Mouse (Mus musculus) urinary bladder, adult 18-20 months (tissue): ENCODE data around the gene Cdc20b.

Experiments
- DNase-seq, 2 experiments: peaks; one replicate each; pipeline ENCODE4 v3.0.0; 2022; ENCODE audit warnings: low spot score in 2 of 2, mixed read lengths in 2 of 2

Gene Cdc20b

DNA sequence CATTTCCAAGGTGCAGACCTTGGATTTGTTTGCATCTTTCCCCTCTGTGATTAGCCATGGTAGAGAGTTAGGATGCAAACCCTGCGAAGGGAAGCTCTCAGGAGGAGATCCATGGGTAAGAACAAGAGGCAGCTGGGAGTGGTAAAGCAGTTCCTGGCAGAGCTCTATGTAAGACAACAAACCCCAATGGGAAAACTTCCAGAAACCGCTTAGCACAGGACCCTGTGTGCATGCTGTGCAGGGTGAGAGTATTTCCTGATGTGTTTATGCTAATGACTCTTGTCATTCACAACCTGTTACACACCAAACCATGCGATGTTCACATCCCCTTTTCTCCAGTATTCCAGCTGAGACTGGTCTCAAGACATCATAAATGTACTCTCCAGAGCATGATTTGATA is 62.1 kb downstream of the Cdc20b start:
- no peak for DNase-seq

DNA sequence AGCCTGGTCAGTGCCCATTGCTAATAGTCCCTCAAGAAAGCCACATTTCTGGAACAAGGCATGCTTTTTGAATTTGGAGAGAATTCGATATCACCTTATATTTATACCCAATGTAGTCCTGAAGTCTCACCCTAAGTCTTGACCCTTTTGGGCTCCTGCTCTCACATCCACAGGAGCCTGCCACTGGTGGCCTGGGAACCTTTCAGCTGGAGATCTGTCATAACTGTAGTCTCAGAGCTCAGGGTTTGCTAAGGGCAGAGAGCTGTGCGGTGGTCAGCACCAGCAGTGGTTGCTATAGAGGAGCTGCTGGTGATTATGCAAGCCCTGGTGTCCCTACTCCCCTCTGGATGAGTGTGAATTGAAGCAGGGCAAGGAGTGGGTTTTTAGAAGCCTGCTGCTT is 63.5 kb downstream of the Cdc20b start:
- DNase-seq: no peak

DNA sequence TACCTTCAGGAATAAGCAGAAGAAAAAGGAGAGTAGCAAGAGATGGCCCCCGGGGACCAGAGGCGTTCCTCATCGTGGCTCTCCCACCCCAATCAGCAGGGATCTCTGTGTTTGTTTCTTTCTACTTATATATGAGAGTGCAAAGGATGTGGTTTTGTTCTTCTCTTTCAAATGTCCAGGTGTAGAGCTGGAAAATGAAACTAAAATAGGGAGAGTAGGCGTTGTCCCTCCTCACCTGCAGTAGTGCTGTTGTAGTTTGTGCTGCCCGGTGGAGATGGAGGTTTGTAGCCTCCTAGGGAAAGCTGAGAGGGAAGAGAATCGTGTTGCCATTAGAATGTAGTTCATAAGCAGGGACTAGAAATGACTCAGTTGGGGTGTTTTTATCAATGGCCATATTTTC is 66.0 kb downstream of the Cdc20b start, which contains the start of gene Gzma:
Gene Gzma (minus strand): TSS at position 103 of the 400 bp plus-strand sequence.
- DNase-seq: no peak

DNA sequence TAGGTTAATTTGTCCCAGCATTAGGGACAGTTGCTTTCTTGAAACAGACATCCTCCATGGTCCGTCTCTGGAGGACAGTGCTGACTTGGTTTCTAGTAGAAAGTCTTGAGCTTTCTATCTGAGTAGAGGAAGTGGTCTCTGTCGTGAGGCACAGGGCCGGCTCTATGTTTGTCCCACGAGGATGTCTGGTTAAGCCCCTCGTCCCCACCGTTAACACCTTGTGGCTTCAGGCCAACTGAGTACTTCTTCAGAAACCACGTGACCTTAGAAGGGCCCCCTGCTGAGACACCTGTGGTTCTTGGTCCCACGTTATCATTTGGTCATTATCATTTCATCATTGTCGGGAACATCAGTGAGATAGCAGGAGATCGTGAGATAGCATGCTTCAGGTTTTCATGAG is 66.9 kb downstream of the Cdc20b start:
- no peak for DNase-seq

DNA sequence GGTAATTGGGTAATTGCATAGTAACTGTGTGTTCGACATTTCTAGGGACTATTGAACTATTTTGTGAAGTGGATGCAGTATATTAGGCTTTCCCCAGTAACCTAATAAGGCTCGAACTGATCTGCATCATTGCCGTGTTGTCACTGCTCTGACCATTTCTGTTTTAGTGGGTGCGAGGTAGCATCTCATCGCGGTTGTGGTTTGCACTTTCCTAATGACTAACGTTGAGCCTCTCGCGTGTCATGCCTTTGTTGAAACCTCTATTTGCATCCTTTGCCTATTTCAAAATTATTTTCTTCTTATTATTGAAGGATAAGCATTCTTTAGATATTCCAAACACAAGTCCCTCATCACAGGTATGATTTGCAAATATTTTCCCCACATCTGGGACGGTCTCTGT is 69.8 kb downstream of the Cdc20b start:
- no peak for DNase-seq

DNA sequence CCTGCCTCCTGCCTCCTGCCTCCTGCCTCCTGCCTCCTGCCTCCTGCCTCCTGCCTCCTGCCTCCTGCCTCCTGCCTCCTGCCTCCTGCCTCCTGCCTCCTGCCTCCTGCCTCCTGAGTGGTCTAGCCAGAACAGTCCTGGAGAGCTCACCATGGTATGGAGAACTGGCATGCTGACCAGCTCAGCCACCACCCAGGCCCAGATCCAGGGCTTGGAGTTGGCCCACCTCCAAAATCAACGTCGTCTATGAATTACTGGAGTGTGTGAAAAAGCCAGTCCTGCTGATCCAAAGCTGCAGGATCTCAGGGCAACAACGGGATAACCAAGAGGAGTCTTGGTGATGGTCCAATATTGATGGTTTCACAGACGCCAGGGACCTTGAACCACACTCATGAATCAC is 84.1 kb downstream of the Cdc20b start:
- DNase-seq: no peak

DNA sequence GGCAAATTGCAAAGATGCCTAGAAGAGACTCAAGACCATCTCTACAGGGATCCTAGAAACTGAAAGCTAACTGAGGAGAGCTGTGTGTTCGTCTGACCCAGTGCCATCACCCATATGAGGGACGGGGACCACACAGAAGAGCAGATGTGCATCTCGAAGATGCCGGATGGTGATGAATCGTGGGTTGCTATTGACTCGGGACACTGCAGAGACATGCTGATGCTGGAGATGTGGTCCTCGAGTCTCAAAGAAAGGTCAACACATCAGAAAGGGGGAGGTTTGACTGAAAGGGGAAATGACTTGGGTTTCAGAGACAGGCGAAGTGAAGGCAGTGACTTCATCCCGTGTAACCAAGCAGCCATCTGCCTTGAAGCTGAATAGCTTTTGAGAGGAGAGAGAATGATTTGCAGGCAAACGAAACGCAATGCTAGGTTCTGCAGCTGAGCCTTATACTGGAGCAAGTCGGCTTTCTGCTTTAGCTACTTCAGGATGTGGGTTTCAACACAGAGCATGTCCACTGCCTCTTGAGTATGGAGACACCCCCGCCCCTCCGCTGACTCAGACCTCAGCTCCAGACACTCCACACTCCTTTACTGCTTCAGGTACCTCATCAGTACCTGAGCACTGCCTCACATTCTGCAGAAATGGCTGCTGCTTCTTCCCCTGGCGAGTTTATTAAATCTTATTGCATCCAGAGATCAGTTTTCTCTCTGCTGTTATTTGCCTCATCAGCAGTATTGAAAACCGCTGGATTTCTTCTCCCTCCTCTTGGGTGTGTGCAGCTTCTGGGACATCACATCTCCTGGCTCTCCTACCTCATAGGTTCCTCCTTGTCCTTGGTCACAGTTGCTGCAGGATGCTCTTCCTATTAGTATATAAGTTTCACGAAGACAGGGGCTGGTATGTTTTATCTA is 85.7 kb downstream of the Cdc20b start:
- no peak for DNase-seq

DNA sequence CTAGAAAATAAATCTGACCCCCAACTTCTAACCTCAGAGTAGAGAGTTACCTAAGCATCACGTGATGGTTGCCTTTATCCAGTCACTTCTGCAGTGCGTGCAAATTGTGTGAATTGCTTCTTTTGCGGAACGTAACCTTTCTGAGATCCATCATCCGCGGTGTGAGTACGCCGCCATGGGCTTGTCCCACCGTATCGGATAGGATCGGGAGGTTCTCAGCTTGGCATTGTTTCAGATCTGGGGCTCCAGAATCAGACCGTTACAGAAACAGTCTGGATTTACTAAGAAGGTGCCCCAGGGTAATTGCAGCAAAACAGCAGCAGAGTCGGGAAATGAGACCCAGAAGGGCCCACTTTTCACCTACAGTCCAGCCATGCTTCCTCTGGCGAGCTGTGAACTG is 86.4 kb downstream of the Cdc20b start:
- DNase-seq: no peak

DNA sequence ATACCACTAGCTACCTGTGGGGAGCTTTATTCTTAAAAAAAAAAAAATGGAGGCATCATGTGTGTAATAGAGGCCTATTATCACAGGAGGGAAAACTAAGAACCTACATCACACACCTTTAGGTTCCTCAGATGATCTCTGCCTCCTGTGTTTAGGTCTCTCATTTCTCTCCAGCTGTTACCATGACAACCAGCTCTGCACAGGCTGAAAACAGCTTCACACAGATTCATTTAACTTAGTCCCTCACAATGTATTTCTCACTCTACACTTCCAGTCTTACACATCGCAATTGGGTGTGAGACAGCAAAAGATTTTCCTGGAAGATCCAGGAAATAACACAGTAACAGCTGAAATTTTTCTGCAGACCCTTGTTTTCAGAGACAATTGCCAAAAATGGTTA is 95.1 kb downstream of the Cdc20b start:
- no peak for DNase-seq

DNA sequence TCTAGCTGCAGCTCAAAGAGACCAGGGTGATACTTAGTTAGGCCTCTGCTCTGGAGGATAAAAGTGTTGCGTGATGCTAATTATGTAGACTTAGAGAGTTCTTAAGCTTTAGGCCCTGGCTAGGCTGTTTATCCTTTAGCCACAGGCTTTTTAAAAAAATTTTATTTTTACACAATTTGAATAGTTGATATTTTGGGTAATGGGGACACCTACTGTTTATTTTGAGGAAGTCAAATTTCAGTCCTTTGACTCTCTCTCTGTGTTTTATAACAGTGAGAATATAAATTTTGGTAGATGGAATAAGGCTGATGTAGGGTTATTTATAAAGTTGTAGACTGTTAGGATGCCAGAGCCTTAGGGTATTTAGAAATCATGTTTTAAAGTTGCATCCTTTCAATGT is 104.7 kb downstream of the Cdc20b start:
- DNase-seq: no peak
